ENCODE assay signal across 9 mouse cellular contexts in genomic region chr7:19118028-19118771, GRCm38 (mm10). TPM values are rescaled to one million over a fixed set of nuclear protein-coding genes. Genes with fewer than 3 reads are reported as not detected.
A peak's percentile ranks its signal among the peaks of the same experiment; 100 is the strongest.
DNase-seq lines count a peak whose midpoint lies in the region; ATAC-seq and TF ChIP-seq lines count a peak whose summit lies in the region.
"Had no signal": no experiment of that assay in that cellular context is flagged by ENCODE, and none has a peak within 500 bp of the region (broad histone marks: within the 10 kb centered on the region; RNA-seq: fewer than 3 reads in every experiment).

Gene Gm4969 (minus strand): TSS chr7:19118368.

- H3K4me2 ChIP-seq in intestine, postnatal 0 days (replicated peaks; ENCODE audit: low read depth): peak within 1 kb of the TSS; percentile 40
- peak within 1 kb of the TSS; percentile 58 for H3K4me2 ChIP-seq in limb, embryonic 13.5 days (replicated peaks)
- H3K4me2 ChIP-seq in midbrain, embryonic 14.5 days (ENCODE audit: low read length): peak within 1 kb of the TSS; percentile 49
- H3K4me2 ChIP-seq in stomach, embryonic 16.5 days (ENCODE audit: low read depth, low read length): peak within 1 kb of the TSS; percentile 52

- H3K4me1 ChIP-seq in intestine, postnatal 0 days (replicated peaks; ENCODE audit: control insufficient read depth, insufficient read depth, low read length): no peaks in the 10 kb centered on the region
- peaks cover 22% of the 10 kb centered on the region for H3K4me1 ChIP-seq in limb, embryonic 13.5 days
- peaks cover 6% of the 10 kb centered on the region for H3K4me1 ChIP-seq in midbrain, embryonic 14.5 days (ENCODE audit: control insufficient read depth, insufficient read depth, low read length)
- peaks cover 19% of the 10 kb centered on the region; the same call in 1 of the 2 replicates for H3K4me1 ChIP-seq in stomach, embryonic 16.5 days (ENCODE audit: control insufficient read depth, insufficient read depth, low read length)

- peak; percentile 66 for DNase-seq in CD4-positive, CD25-positive, alpha-beta regulatory T cell, adult 2 months (ENCODE audit: low read depth, low spot score)
- peak; percentile 85 for DNase-seq in cerebellum, adult 9-10 months
- DNase-seq in gastrocnemius, postnatal 14 days: peak; percentile 53
- peak; percentile 84 for DNase-seq in midbrain, embryonic 14.5 days

- H3K9ac ChIP-seq in intestine, postnatal 0 days (ENCODE audit: low read depth, low read length): no peak within 1 kb of the TSS
- H3K9ac ChIP-seq in limb, embryonic 13.5 days: peak within 1 kb of the TSS; percentile 39
- H3K9ac ChIP-seq in midbrain, embryonic 14.5 days (replicated peaks; ENCODE audit: low read length): no peak within 1 kb of the TSS
- H3K9ac ChIP-seq in stomach, embryonic 16.5 days (ENCODE audit: low read length): peak within 1 kb of the TSS; percentile 41; the same call in 1 of the 2 replicates

- peaks cover 4% of the 10 kb centered on the region; the same call in 1 of the 2 replicates for H3K27me3 ChIP-seq in intestine, postnatal 0 days (replicated peaks; ENCODE audit: control insufficient read depth, insufficient read depth, low read length)
- H3K27me3 ChIP-seq in limb, embryonic 13.5 days: no peaks in the 10 kb centered on the region
- H3K27me3 ChIP-seq in midbrain, embryonic 14.5 days (ENCODE audit: control insufficient read depth, insufficient read depth, low read length): no peaks in the 10 kb centered on the region
- H3K27me3 ChIP-seq in stomach, embryonic 16.5 days (ENCODE audit: control insufficient read depth, insufficient read depth, low read length): no peaks in the 10 kb centered on the region

- 27% methylated on average over 64 of the region's 64 CpGs for WGBS in intestine, postnatal 0 days
- WGBS in limb, embryonic 13.5 days: 22% methylated on average over 64 of the region's 64 CpGs
- WGBS in midbrain, embryonic 14.5 days: 23% methylated on average over 61 of the region's 64 CpGs
- WGBS in stomach, embryonic 16.5 days: 21% methylated on average over 64 of the region's 64 CpGs

- no peaks in the 10 kb centered on the region for H3K9me3 ChIP-seq in intestine, postnatal 0 days (ENCODE audit: control insufficient read depth)
- peaks cover 9% of the 10 kb centered on the region; the same call in 1 of the 2 replicates for H3K9me3 ChIP-seq in limb, embryonic 13.5 days
- no peaks in the 10 kb centered on the region for H3K9me3 ChIP-seq in midbrain, embryonic 14.5 days (ENCODE audit: control insufficient read depth, low read length)
- H3K9me3 ChIP-seq in stomach, embryonic 16.5 days (replicated peaks; ENCODE audit: control insufficient read depth, low read length): no peaks in the 10 kb centered on the region

- no peaks in the 10 kb centered on the region for H3K36me3 ChIP-seq in intestine, postnatal 0 days (ENCODE audit: control insufficient read depth, insufficient read depth)
- no peaks in the 10 kb centered on the region for H3K36me3 ChIP-seq in limb, embryonic 13.5 days
- H3K36me3 ChIP-seq in midbrain, embryonic 14.5 days (ENCODE audit: control insufficient read depth, insufficient read depth, low read length): no peaks in the 10 kb centered on the region
- no peaks in the 10 kb centered on the region for H3K36me3 ChIP-seq in stomach, embryonic 16.5 days (ENCODE audit: control insufficient read depth, insufficient read depth, low read length)

- H3K27ac ChIP-seq in intestine, postnatal 0 days (ENCODE audit: low read depth, low read length): no peak within 1 kb of the TSS
- no peak within 1 kb of the TSS for H3K27ac ChIP-seq in limb, embryonic 13.5 days
- H3K27ac ChIP-seq in midbrain, embryonic 14.5 days (replicated peaks; ENCODE audit: low read depth, low read length): no peak within 1 kb of the TSS
- no peak within 1 kb of the TSS for H3K27ac ChIP-seq in stomach, embryonic 16.5 days (ENCODE audit: low read length)

- intact Hi-C loops in gastrocnemius, postnatal 14 days (cut with DNase I; ENCODE audit: low total_unique reads): no loop called here

- ATAC-seq in CD4-positive, CD25-positive, alpha-beta regulatory T cell, adult 4 months: no peak
- peak; percentile 43 for ATAC-seq in intestine, postnatal 0 days
- ATAC-seq in limb, embryonic 13.5 days (ENCODE audit: low FRiP score, low read depth): peak; percentile 41; the same call in 1 of the 2 replicates
- ATAC-seq in midbrain, embryonic 14.5 days (ENCODE audit: low FRiP score, low TSS enrichment): peak; percentile 48
- peak; percentile 27; the same call in 1 of the 2 replicates for ATAC-seq in stomach, embryonic 16.5 days (ENCODE audit: insufficient read depth, low FRiP score)

- TF ChIP-seq CTCF in intestine, postnatal 0 days (IDR thresholded peaks at IDR 0.05; ENCODE audit: low read depth): peak; percentile 53

- 0 out of 2 replicates have a peak within 1 kb of the TSS, but pooled peaks have one; percentile 3 for H3K4me3 ChIP-seq in intestine, postnatal 0 days (ENCODE audit: low read depth, low read length)
- H3K4me3 ChIP-seq in limb, embryonic 13.5 days: peak within 1 kb of the TSS; percentile 32
- H3K4me3 ChIP-seq in midbrain, embryonic 14.5 days (replicated peaks; ENCODE audit: low read depth, low read length): peak within 1 kb of the TSS; percentile 30
- peak within 1 kb of the TSS; percentile 29 for H3K4me3 ChIP-seq in stomach, embryonic 16.5 days (replicated peaks; ENCODE audit: low read length)

RNA-seq across cellular contexts. Expression of gene Gm4969, which starts in this region (rescaled TPM):
- not detected for polyA plus RNA-seq in CD4-positive, CD25-positive, alpha-beta regulatory T cell, adult 4 months (2017; shearing (Covaris generic))
- total RNA-seq in gastrocnemius, postnatal 14 days (2021): not detected
- 0.38 and 0.39 TPM in 2 replicates for polyA plus RNA-seq in intestine, postnatal 0 days (2015; fragmentation: Nextera tagmentation; extraction: Ambion mirVana)
- 4.2 and 4.3 TPM in 2 replicates for polyA plus RNA-seq in limb, embryonic 13.5 days (2015; fragmentation: Nextera tagmentation; extraction: Ambion mirVana)
- polyA plus RNA-seq in midbrain, embryonic 14.5 days (2014; fragmentation: Nextera tagmentation; extraction: Ambion mirVana): 5.2 and 5.8 TPM in 2 replicates
- polyA plus RNA-seq in stomach, embryonic 16.5 days (2015; fragmentation: Nextera tagmentation; extraction: Ambion mirVana): 2.2 and 2.5 TPM in 2 replicates
- total RNA-seq: gastrocnemius, adult 8-10 months had no signal

Comparison
In these comparisons a context has a peak if more than half of its experiments do, and no peak if none do; other contexts are left out.
1. Peak in DNase-seq in gastrocnemius, postnatal 14 days; RNA of the gene not detected or under 1 TPM.
2. Peak in ATAC-seq, H3K4me3 ChIP-seq and H3K4me2 ChIP-seq in intestine, postnatal 0 days; RNA of the gene not detected or under 1 TPM.
3. H3K9ac ChIP-seq: peak in limb, embryonic 13.5 days (single experiment) and stomach, embryonic 16.5 days (single experiment); none in intestine, postnatal 0 days (single experiment) and midbrain, embryonic 14.5 days (single experiment).
4. Peak in every context shown above with its lines, with median percentiles within 50 percentile points of each other: DNase-seq, H3K4me2 ChIP-seq and H3K4me3 ChIP-seq.